Mouse (Mus musculus) liver, adult (tissue): ENCODE data around the gene Kcnip4.

ENCODE experiments used
- GATA4 ChIP-seq: IDR thresholded peaks from 2 replicates; pipeline ENCODE4 v1.6.1; 2014; ENCODE audit warnings: mild to moderate bottlenecking, low read length; ENCODE audit not compliant: insufficient replicate concordance

Gene Kcnip4

GRCm38 (mm10) chr5:49298654-49299053 is 226.1 kb downstream of the Kcnip4 start:
- TF ChIP-seq GATA4 = no peak

- TF ChIP-seq GATA4 = no peak
Observed at GRCm38 (mm10) chr5:49292421-49292820, 232.3 kb downstream of the Kcnip4 start.

GRCm38 (mm10) chr5:49291801-49292200 is 232.9 kb downstream of the Kcnip4 start:
- TF ChIP-seq GATA4 = no peak

GRCm38 (mm10) chr5:49285455-49286135 is 239.1 kb downstream of the Kcnip4 start:
- TF ChIP-seq GATA4 = no peak

- no peak for TF ChIP-seq GATA4
Observed at GRCm38 (mm10) chr5:49284776-49285175, 239.9 kb downstream of the Kcnip4 start.

GRCm38 (mm10) chr5:49283403-49283802 is 241.3 kb downstream of the Kcnip4 start:
- no peak for TF ChIP-seq GATA4

- no peak for TF ChIP-seq GATA4
Observed at GRCm38 (mm10) chr5:49271864-49272263, 252.8 kb downstream of the Kcnip4 start.

GRCm38 (mm10) chr5:49268807-49269206 is 255.9 kb downstream of the Kcnip4 start:
- no peak for TF ChIP-seq GATA4

GRCm38 (mm10) chr5:49259356-49259755 is 265.4 kb downstream of the Kcnip4 start:
- TF ChIP-seq GATA4 = no peak

- TF ChIP-seq GATA4 = no peak
Observed at GRCm38 (mm10) chr5:49256850-49257249, 267.9 kb downstream of the Kcnip4 start.

GRCm38 (mm10) chr5:49255983-49256382 is 268.7 kb downstream of the Kcnip4 start:
- no peak for TF ChIP-seq GATA4

- TF ChIP-seq GATA4 = no peak
Observed at GRCm38 (mm10) chr5:49247081-49247480, 277.6 kb downstream of the Kcnip4 start.

- no peak for TF ChIP-seq GATA4
Observed at GRCm38 (mm10) chr5:49244414-49244813, 280.3 kb downstream of the Kcnip4 start.

- TF ChIP-seq GATA4 = no peak
Observed at GRCm38 (mm10) chr5:49241708-49242107, 283.0 kb downstream of the Kcnip4 start.

GRCm38 (mm10) chr5:49201164-49201756 is 323.4 kb downstream of the Kcnip4 start:
- no peak for TF ChIP-seq GATA4

GRCm38 (mm10) chr5:49188236-49188635 is 336.5 kb downstream of the Kcnip4 start:
- TF ChIP-seq GATA4 = no peak
